ENCODE assay signal across 14 mouse cellular contexts in genomic region chr15:76976619-76977018, GRCm38 (mm10). TPM values are rescaled to one million over a fixed set of nuclear protein-coding genes. Genes with fewer than 3 reads are reported as not detected.
DNase-seq lines count a peak whose midpoint lies in the region; ATAC-seq lines count a peak whose summit lies in the region.
"Had no signal": no experiment of that assay in that cellular context is flagged by ENCODE, and none has a peak within 500 bp of the region (broad histone marks: within the 10 kb centered on the region; RNA-seq: fewer than 3 reads in every experiment).

No protein-coding gene starts in this region.

- H3K9me3 ChIP-seq in heart, embryonic 11.5 days (replicated peaks; ENCODE audit: control insufficient read depth, low read length) = no peaks in the 10 kb centered on the region
- H3K9me3 ChIP-seq in lung, embryonic 15.5 days = no peaks in the 10 kb centered on the region
- H3K9me3 ChIP-seq in midbrain, embryonic 14.5 days (ENCODE audit: control insufficient read depth, low read length) = no peaks in the 10 kb centered on the region

- H3K4me1 ChIP-seq in heart, embryonic 11.5 days (ENCODE audit: control insufficient read depth, insufficient read depth, low read length) = no peaks in the 10 kb centered on the region
- peaks cover 21% of the 10 kb centered on the region for H3K4me1 ChIP-seq in lung, embryonic 15.5 days
- no peaks in the 10 kb centered on the region for H3K4me1 ChIP-seq in midbrain, embryonic 14.5 days (ENCODE audit: control insufficient read depth, insufficient read depth, low read length)

- peak; percentile 31 to 47 for DNase-seq in heart, postnatal 10 days
- no peak for DNase-seq in lung, postnatal 25 days (ENCODE audit: low spot score)
- peak; percentile 59 for DNase-seq in embryo, embryonic 10.5 days (ENCODE audit: low spot score)
- peak; percentile 62 for DNase-seq in midbrain, embryonic 14.5 days
- DNase-seq in adrenal gland, adult (ENCODE audit: inconsistent age in 2 of 2, low spot score in 1 of 2) = no peak
- no peak for DNase-seq in cerebellum, adult 9-10 months
- DNase-seq: adrenal gland, postnatal 36 days; cerebellum, adult 11-12 months; kidney, adult 11 months; liver; thymus, postnatal 14 days had no signal

- no peak overlapping the region for H3K4me2 ChIP-seq in heart, embryonic 11.5 days
- no peak overlapping the region for H3K4me2 ChIP-seq in lung, embryonic 15.5 days
- no peak overlapping the region for H3K4me2 ChIP-seq in midbrain, embryonic 14.5 days (ENCODE audit: low read length)

- H3K27me3 ChIP-seq in heart, embryonic 11.5 days (ENCODE audit: control insufficient read depth, insufficient read depth, low read length) = no peaks in the 10 kb centered on the region
- H3K27me3 ChIP-seq in lung, embryonic 15.5 days = no peaks in the 10 kb centered on the region
- no peaks in the 10 kb centered on the region for H3K27me3 ChIP-seq in midbrain, embryonic 14.5 days (ENCODE audit: control insufficient read depth, insufficient read depth, low read length)

- H3K27ac ChIP-seq in heart, embryonic 11.5 days (ENCODE audit: low read depth, low read length) = no peak overlapping the region
- peak overlapping the region; percentile 30 for H3K27ac ChIP-seq in lung, embryonic 15.5 days
- H3K27ac ChIP-seq in midbrain, embryonic 14.5 days (replicated peaks; ENCODE audit: low read depth, low read length) = no peak overlapping the region

- no peak overlapping the region for H3K4me3 ChIP-seq in heart, embryonic 11.5 days (ENCODE audit: low read depth, low read length)
- H3K4me3 ChIP-seq in lung, embryonic 15.5 days = no peak overlapping the region
- H3K4me3 ChIP-seq in midbrain, embryonic 14.5 days (replicated peaks; ENCODE audit: low read depth, low read length) = no peak overlapping the region
- H3K4me3 ChIP-seq: megakaryocyte, embryonic 14.5 days had no signal

- WGBS in heart, embryonic 11.5 days (ENCODE audit: insufficient replicate concordance) = 71% methylated on average over 5 of the region's 5 CpGs
- 42% methylated on average over 5 of the region's 5 CpGs for WGBS in lung, embryonic 15.5 days
- WGBS in midbrain, embryonic 14.5 days = 6% methylated on average over 5 of the region's 5 CpGs

- H3K36me3 ChIP-seq in heart, embryonic 11.5 days (ENCODE audit: control insufficient read depth, insufficient read depth, low read length) = no peaks in the 10 kb centered on the region
- H3K36me3 ChIP-seq in lung, embryonic 15.5 days = no peaks in the 10 kb centered on the region
- H3K36me3 ChIP-seq in midbrain, embryonic 14.5 days (ENCODE audit: control insufficient read depth, insufficient read depth, low read length) = no peaks in the 10 kb centered on the region

- H3K9ac ChIP-seq in heart, embryonic 11.5 days (ENCODE audit: low read depth, low read length) = no peak overlapping the region
- no peak overlapping the region for H3K9ac ChIP-seq in lung, embryonic 15.5 days
- H3K9ac ChIP-seq in midbrain, embryonic 14.5 days (replicated peaks; ENCODE audit: low read length) = no peak overlapping the region

- no peak for ATAC-seq in heart, embryonic 11.5 days (replicated peaks; ENCODE audit: insufficient number of reproducible peaks, low FRiP score, low TSS enrichment)
- peak; percentile 69; the same call in 1 of the 2 replicates for ATAC-seq in lung, embryonic 15.5 days (ENCODE audit: borderline replicate concordance, extremely low read depth, low FRiP score, low TSS enrichment)
- no peak for ATAC-seq in midbrain, embryonic 14.5 days (ENCODE audit: low FRiP score, low TSS enrichment)

- intact Hi-C loops in heart, postnatal 10 days (cut with DNase I) = loop anchor here (5.0 kb wide), 1 partner anchor 91 kb away; no protein-coding TSS in a partner anchor

RNA-seq across cellular contexts. Expression of gene 1110038F14Rik, which starts 28.3 kb away (rescaled TPM):
- 10 to 100 TPM; 25.8 to 26.2 TPM for total RNA-seq in heart, postnatal 10 days (2021)
- 43.5 and 47.2 TPM in 2 replicates for polyA plus RNA-seq in heart, embryonic 11.5 days (2014; fragmentation: Nextera tagmentation; extraction: Ambion mirVana)
- polyA plus RNA-seq in lung, embryonic 15.5 days (2015; fragmentation: Nextera tagmentation; extraction: Ambion mirVana) = 75.5 and 79.7 TPM in 2 replicates
- polyA plus RNA-seq in midbrain, embryonic 14.5 days (2014; fragmentation: Nextera tagmentation; extraction: Ambion mirVana) = 43.0 and 45.1 TPM in 2 replicates

RNA-seq across cellular contexts. Expression of gene Zfp647, which starts 51.4 kb away (rescaled TPM):
- 1 to 10 TPM; 3.9 to 5.0 TPM for total RNA-seq in heart, postnatal 10 days (2021)
- 7.5 and 10.8 TPM in 2 replicates for polyA plus RNA-seq in heart, embryonic 11.5 days (2014; fragmentation: Nextera tagmentation; extraction: Ambion mirVana)
- polyA plus RNA-seq in lung, embryonic 15.5 days (2015; fragmentation: Nextera tagmentation; extraction: Ambion mirVana) = 14.9 TPM in 2 replicates
- polyA plus RNA-seq in midbrain, embryonic 14.5 days (2014; fragmentation: Nextera tagmentation; extraction: Ambion mirVana) = 22.6 and 24.1 TPM in 2 replicates

Comparison
In these comparisons a context has a peak if more than half of its experiments do, and no peak if none do; other contexts are left out.
1. DNase-seq: peak in heart, postnatal 10 days (2 of 2), embryo, embryonic 10.5 days (single experiment) and midbrain, embryonic 14.5 days (single experiment); none in lung, postnatal 25 days (single experiment), adrenal gland, adult (0 of 2) and cerebellum, adult 9-10 months (single experiment).